Mouse (Mus musculus): ENCODE results near the gene Rbms3.

The Rbms3 gene

DNA sequence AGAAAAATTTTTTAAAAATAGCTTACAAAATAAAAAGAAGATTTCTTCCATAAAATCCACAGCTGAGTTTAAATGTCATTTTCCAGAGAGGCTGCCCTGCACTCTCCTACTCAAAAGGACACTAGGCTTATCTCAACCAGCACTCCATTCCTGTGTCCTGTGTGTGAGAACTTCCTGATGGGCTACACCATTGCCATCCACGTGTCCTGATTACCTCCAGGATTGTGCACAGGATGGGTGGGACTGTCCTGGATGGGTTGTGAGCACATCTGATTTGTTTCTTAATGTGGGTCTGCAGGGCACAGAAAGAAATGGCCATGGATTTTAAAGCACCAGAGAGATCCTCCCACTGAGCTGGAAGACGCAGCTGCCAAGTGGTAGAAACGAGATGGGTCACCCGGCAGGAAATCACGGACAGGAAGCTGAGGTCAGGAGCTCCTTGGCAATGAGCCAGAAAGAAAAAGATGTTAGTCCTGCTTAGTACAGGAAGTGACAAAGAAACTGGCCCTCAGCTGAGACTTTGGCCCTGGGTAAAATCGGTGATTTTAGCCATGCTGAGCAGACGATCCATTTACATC lies 256.5 kb downstream of the Rbms3 start:
- no peak for DNase-seq (ENCODE audit: low read depth)

DNA sequence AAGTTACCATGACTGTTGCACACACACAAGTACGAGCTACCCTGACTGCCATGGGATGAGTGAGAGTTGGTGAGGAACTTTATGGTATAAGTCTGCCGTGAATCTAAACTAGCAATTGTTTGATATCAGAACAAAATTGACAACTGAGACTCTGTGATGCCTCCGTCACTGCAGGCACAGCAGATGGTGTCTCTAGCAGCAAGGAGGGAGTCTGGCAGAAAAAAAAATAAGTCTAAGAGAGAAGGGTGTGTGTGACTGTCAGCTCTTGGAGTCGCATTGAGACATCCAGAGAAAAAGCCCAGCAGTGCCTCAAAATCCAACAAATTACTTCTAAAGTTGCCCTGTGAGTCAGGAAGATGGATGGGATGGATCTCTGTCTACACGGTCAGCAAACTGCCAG lies 257.7 kb downstream of the Rbms3 start:
- no peak for DNase-seq (ENCODE audit: low read depth)

DNA sequence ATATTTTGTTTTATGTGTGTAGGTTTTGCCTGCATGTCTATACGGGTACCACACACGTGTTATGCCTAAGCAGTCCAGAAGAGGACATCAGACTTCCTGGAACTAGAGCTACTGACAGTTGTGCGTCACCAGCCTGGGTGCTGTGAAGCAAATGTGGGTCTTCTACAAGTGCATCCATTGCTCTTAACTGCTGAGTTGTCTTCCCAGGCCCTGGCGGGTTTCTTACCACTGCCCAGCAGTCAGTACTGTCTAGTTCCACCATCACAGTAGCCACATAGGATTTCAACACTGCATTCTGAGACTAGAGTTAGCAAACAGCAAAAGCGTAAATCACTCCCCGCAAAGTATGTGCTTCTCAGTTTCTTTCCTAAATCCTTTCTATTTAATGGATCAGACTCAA lies 259.6 kb downstream of the Rbms3 start:
- DNase-seq (ENCODE audit: low read depth) = no peak

DNA sequence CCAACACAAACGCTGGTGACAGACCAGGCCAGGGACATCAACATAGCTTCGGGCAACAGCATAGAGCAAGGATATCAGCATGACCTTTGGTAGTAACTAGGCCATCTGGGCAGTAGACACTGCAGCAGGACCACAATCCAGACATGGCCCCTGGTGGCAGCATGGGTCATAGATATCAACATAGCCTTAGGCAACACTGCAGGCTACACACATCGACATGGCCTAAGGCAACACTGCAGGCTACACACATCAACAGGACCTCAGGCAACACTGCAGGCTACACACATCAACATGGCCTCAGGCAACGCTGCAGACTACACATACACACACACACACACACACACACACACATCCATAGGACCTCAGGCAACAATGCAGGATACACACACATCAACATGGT lies 261.7 kb downstream of the Rbms3 start:
- DNase-seq (ENCODE audit: low read depth) = no peak

DNA sequence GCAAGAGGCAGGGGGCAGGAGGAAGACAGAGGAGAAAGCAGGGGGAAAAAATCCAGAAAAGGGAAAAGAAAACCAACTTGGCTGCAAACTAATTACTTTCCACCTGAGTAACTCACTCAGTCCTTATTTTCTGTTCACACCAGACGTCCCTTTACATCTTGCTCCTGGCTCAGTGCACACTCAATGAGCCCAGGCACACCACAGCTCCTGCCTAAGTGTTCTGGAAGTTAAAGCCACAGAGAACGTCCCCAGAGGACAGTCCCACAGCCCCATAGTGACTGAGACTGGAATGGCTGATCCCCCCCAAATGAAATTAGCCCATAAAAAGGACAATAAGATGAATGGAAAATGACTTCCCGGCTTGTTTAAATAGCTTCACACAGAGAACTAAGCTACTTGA lies 265.1 kb downstream of the Rbms3 start:
- DNase-seq (ENCODE audit: low read depth) = no peak

DNA sequence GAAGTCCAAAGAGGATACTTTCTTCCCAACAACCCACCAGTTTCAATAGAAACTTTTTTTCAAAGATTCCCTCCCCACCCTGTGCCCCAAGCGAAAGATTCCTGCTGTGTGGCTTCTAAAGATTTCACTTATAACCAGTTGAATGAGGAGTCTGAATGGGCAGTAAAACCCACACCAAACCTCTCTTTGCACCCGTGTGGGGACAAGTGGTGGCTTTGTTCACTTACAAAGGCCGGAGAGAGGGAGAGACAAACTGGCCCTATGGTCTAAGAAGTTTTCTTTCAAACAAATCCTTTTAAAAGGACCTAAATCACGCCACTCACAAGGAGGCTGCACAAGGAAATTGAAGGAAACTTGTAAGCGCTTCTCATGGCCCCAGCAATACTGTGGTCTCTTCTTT lies 268.3 kb downstream of the Rbms3 start:
- DNase-seq (ENCODE audit: low read depth) = no peak

DNA sequence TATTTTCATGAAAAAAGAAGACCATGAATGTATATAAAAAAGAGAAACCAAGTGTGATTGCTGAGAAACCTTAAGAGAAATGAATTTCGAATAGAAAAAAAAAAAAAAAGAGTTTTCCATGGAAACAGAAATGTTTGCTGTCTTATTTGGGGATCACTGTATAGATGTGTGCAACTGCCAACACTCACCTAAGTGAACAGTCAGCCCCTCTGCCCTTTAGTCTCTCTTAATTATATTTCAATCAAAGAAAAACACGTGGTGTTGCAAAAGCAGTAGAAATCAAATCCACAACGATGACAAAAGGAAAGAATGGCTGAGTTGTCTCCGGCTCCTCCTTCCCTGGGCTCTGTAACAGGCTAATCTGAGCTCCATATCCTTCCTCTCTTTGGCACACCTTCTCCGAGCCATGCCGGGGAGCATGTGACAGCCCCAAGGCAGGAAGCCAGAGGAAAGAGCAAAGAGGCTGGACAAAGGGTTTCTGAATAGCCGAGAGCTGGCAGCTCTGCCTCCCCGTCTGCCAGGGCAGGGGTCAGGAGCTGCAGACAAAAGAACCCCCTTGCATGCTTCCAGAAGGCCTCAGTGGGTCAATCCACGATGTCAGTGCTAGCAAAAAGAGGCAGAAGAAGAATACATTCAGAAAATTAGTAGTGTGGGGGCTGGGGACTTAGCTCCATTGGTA lies 272.8 kb downstream of the Rbms3 start:
- no peak for DNase-seq (ENCODE audit: low read depth)

DNA sequence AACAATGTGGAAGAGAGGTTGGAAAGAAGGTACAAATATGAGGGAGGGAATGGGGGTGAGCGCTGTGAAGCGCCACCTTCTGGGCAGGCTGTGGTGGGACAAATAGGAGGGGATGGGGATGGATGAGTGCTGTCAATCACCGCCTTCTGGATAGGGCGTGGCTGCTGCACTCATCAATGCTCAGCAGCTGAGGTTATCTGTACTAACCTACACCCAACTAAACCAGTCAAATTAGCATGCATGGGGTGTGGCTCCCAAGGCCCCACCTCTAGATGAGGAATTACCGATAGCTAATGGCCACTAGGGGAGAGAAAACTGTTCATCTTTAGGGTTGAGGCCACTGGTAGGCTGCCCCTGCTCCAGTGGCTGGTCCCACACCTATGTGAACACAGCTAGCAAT lies 274.2 kb downstream of the Rbms3 start:
- DNase-seq (ENCODE audit: low read depth) = no peak

DNA sequence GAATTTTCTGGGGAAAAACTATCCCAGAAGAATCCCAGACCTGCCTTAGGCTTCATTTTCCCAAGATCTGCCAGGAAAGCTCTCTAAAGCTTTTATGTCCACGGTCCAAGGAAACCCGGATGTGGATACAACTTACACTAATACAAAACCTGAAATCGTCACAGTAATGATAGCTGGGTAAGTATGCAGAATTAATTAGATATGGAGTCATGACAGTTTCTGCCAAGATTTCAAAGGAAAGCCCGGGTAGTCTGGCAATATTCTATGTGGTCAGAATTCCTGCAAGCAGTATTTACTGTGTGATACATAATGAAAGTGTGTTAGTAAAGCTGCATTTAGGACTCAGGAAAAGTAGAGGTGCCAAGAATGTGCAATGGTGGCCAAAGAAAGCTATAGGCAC lies 287.4 kb downstream of the Rbms3 start:
- no peak for DNase-seq (ENCODE audit: low read depth)

DNA sequence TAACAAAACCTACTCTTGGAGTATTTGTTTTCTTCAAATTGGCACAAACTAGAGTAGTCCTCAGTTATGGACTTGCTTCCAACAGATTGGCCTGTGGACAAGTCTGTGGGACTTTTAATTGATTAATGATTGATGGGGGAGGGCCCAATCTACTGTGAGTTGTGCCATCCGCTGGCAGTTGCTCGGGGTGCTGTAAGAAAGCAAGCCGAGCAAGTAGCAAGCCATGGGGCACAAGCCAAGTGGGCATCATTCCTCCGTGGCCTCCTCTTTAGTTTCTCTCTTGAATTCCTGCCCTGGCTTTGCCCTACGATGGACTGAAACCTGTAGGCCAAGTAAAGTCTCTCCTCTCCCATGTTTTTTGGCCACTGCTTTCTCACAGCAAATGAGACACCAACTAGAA lies 299.0 kb downstream of the Rbms3 start:
- no peak for DNase-seq (ENCODE audit: low read depth)

DNA sequence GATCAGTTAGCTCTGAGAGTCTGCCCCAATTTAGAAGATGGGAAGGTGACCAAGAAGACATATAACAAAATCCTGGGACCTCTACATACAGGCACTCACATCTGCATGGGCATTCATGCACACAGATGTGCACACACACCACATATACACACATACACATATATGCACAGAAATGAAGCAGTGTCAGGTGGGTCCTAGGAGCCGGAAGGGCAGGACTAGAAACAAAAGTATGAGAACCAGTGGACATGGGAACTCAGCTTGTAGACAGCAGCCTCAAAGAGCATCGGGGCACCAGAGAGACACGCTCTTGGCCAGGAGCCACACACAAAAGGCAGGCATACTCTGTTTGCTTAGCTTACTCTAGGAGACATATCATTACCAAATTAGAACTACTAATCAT lies 310.4 kb downstream of the Rbms3 start:
- DNase-seq (ENCODE audit: low read depth) = no peak

DNA sequence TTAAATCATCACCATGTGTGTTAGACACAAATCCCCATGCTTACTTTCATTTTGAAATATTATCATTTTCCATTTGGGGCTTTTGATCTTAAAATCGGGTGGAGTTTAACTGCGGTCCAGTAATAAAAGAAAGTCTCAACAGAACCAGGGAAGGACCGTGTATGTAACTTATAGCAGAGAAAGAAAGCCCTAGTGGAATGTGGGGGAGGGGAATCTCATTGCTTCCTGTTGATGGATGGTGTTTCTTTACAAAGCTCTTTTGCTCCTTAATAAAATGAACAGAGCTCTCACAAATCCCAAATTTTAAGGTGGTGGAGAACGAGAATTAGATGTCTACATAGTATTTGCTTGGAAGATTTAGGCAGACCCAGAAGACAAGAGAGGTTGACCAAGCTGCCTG lies 311.3 kb downstream of the Rbms3 start:
- no peak for DNase-seq (ENCODE audit: low read depth)

DNA sequence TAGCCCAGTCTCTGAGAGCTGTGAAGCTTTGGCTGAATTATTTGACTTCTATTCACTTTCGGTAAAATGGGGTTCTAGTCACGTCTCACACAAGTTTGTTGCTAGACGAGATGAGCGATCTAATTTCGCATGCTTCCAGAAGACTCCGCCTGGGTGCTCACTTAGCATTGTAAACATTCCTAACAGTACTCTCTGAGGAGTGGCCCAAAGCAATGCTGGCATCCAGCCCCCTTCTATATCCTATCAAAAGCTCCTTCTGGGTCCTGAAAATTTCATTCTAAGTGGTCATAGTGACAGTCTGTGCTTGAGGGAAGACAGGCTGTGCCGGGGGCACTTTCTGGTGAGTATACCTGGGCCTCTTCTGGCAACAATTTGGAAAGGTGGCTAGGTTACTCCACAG lies 312.5 kb downstream of the Rbms3 start:
- DNase-seq (ENCODE audit: low read depth) = no peak

DNA sequence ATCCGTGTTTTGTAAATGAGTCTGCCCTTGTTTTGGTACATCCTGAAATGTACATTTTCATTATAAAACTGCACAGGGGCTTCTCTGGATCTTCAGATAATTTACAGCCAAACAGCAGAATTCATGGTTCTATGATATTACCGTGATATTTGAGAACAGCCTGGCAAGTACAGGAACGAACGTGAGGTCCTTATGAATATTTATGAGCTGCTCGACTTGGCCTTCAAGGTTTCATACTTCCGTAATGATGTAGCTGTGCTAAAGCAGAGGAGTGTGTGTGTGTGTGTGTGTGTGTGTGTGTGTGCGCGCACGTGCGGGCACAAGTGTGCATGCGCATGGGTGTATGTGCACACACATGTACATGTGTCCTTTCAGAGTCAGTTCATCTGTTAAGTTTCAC lies 316.1 kb downstream of the Rbms3 start:
- DNase-seq (ENCODE audit: low read depth) = no peak

DNA sequence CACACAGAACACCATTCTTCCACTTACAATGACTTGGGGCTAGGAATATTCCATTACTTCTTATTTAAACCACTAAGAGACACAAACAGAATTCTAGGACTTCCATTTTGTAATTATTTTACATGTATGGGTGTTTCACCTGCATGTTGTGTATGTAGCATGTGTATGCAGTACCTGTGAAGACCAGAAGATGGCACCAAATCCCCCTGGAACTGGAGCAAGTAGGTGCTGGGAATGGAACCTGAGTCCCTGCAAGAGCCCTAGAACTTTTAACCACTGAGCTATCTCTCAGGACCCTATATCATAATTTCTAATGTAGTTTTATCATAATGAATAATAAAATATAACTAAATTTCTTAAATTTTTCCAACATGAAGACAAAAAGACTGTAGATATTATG lies 319.9 kb downstream of the Rbms3 start:
- DNase-seq (ENCODE audit: low read depth) = no peak

DNA sequence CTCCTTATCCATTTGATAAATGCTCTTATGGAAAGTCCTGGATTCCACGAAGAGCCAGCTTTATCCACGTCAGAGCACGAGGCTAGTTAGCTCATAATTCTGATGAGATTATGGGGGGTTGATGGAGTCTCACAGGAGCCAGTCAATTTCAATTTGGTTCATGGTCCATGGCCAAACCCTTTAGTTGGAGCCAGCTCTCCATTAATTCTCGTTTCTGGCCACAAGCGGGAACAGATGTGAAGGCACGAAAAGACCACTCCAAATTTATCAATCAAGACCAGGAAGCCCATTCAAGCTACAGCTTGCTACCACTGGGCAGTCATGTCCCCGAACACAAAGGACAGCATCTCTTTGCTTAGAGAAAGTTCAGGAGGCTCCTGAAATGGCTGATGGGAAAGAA lies 330.7 kb downstream of the Rbms3 start:
- no peak for DNase-seq (ENCODE audit: low read depth)

DNA sequence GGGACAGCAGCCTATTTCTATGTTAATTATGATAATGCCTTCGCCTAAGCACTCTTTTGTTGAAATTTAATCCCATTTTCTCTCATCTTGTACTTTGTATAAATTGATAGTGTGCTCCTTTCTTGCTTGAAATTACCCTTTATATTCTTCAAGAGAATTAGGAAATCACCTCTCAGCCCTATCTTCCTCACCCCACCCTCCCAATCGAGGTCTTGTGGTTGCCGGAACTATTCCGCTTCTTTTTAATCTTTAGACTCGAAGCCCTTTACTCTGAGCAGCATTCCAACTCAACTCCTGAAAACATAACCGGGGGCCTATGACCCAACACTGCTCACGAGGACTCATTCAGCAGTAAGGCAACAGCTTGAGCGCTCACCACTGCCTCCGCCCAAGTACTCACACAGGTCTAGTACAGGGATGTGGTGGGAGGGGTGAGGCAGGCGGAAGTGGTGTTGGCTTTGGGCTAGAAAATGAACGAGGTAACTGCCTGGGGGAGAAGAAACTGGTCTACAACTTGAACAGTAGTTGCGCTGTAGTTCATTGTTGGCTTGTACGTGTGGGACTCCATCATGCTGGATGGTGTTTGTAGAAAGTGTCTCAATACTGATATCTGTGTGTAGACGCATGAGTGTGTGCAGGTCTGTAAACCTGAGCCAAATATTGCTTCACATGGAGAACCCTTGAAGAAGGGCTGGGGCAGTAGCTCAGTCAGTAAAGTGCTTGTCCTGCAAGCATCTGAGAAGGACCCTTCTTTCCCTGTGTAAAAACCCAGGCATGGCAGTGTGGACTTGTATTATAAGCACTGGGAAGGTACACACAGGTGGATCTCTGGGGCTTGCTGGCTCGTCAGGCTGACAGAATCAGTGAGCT lies 331.8 kb downstream of the Rbms3 start:
- DNase-seq (ENCODE audit: low read depth) = no peak

DNA sequence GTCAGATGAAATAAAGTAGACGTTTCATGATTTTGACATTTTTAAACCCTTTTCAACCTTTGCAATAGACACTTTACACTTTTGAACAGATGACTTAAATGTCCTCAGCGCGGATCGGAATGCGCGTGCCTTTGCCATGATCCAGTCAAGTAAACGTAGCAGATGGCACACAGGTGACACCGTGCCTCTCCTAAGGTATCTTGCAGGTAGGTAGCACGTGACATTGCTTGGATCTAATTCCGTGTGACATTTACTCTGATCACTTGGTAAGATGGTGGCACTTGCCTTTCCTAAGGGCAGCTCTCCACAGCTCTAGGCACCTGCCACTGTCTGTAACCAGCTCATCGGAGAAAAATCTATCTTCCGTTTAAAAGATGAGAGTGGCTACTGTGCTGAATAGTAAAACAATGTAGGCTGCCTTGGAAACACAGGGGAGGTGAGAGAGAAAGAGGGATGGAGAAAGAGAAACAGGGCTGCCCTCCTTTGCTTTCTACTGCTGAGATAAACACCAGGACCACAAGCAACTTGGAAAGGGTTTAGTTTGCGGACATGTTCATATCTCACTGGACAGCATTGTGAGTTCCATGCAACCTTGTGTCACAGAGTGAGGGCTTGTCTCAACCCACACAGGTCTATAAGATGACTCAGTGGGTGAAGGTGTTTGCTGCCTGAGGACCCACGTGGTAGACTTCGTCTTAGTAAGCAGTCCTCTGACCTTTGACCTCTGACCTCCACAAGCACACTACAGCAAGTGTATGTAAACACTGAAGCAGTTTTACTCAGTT lies 338.5 kb downstream of the Rbms3 start:
- no peak for DNase-seq (ENCODE audit: low read depth)

DNA sequence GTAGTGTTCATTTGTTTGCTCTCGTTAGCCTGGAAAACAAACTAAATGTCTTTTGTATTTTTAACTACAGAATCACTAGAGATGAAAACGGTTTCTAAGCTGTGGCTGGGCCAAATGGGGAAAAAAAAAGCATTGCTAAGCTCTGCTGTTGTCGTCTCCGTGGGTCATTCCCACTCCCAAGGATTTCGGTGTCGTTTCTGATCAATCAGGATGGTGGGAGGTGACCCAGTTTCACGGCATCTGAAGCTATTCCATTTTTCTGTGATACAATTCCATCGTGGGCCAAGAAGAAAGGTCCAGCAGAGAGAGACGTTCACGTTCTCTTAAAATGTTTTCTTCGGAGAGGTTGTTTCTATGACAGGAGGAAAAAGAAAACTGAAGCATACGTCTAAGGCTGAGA lies 354.9 kb downstream of the Rbms3 start:
- no peak for DNase-seq (ENCODE audit: low read depth)

DNA sequence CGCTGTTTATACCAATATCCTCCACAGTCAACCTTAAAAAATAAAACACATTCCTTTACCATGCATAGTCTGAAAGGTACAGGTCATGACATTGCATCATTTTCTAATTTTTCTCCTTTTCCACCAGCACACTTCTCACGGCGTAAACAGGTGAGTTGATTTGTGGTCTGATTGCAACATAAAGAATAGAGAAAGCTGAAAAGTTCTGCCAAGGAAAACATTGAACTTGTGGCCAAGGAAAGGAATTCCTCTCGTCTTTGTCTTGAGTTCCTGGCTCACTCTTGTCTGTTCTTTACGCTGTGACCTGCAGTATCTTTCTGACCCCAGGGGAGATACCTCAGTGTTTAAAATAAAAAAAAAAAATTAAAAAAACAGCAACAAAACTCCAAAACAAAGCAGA lies 370.1 kb downstream of the Rbms3 start:
- DNase-seq (ENCODE audit: low read depth) = no peak

DNA sequence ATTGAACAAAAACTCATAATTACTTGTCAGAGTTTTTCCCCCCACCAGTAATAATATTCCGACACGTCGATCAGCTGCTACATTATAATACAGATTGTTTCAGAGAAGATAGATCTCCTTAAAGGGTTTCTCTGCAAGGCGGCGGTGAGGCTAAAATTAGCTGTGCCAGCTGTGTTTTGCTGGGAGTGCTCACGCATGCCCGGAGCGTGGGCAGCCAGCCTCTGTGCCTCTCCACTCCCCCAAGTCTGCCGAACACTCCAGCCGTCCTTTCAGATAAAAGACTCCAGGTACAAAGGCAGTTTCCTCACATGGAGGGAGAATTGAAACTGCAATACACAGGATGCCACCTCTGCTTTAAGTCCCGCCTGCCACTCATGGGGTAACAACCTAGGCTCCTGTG lies 376.4 kb downstream of the Rbms3 start:
- no peak for DNase-seq (ENCODE audit: low read depth)

DNA sequence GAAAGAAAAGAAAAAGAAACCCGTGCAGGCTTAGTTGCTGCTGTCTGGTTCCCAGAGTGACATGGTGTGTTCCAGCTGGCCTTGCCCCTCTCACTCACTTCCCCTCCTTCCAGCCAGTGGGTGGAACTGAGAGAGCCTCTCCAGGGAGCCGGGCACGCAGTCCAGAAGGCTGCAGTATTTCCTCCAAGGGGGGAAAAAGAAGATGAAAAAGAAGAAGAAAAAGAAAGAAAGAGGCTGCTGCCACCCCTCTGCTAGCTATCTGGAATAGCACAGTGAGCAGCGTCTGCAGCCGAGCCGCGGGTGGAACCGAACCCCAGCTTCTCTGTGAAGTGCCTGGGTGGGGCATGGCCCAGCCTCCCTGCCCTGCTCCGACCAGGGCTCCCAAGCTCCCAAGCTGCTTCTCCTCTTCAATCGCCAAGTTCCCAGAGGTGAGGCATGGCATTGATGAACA lies 377.3 kb downstream of the Rbms3 start:
- no peak for DNase-seq (ENCODE audit: low read depth)
